Mouse (Mus musculus) liver, postnatal 0 days (tissue): Measurements from ENCODE around the gene P2ry6. TPM values are rescaled to one million over a fixed set of nuclear protein-coding genes. Genes with fewer than 3 reads are reported as not detected.
A peak's percentile ranks its signal among the peaks of the same experiment; 100 is the strongest.

Source experiments
- ATAC-seq: fragments of 200-750 bp; cut with Nextera tagmentation; 2 replicates; pipeline ENCODE4 v1.8.0; 2017; ENCODE audit warnings: mild to moderate bottlenecking, moderate library complexity
- DNase-seq: peaks from one replicate; pipeline ENCODE4 v3.0.0-alpha.2; 2016
- H3K27ac ChIP-seq: fragments of 300-500 bp; sonication (generic); 2 replicates; pipeline ENCODE4 v1.5.1; 2014; ENCODE audit warnings: antibody characterized with exemption, moderate library complexity, mild to moderate bottlenecking, low read depth
- H3K27me3 ChIP-seq: fragments of 300-500 bp; sonication (generic); 2 replicates; pipeline ENCODE4 v1.6.1; 2014; ENCODE audit warnings: low read length, control low read depth, mixed read lengths; ENCODE audit not compliant: insufficient read depth
- H3K36me3 ChIP-seq: fragments of 300-500 bp; sonication (generic); replicated peaks from 2 replicates; pipeline ENCODE4 v1.6.1; 2014; ENCODE audit warnings: mild to moderate bottlenecking, control low read depth, low read length, moderate library complexity, mixed read lengths; ENCODE audit not compliant: insufficient read depth
- H3K4me1 ChIP-seq: fragments of 300-500 bp; sonication (generic); 2 replicates; pipeline ENCODE4 v1.6.1; 2014; ENCODE audit warnings: antibody characterized with exemption, mild to moderate bottlenecking, control low read depth; ENCODE audit not compliant: insufficient read depth
- H3K4me2 ChIP-seq: fragments of 300-500 bp; sonication (generic); 2 replicates; pipeline ENCODE4 v1.6.1; 2014; ENCODE audit warnings: low read depth, mild to moderate bottlenecking, low read length, moderate library complexity, mixed read lengths
- H3K4me3 ChIP-seq: fragments of 300-500 bp; sonication (generic); 2 replicates; pipeline ENCODE4 v1.5.1; 2014; ENCODE audit warnings: low read depth, low read length
- H3K9ac ChIP-seq: fragments of 300-500 bp; sonication (generic); replicated peaks from 2 replicates; pipeline ENCODE4 v1.6.1; 2014; ENCODE audit warnings: mild to moderate bottlenecking, moderate library complexity
- H3K9me3 ChIP-seq: fragments of 300-500 bp; sonication (generic); 2 replicates; pipeline ENCODE4 v1.6.1; 2016; ENCODE audit warnings: mild to moderate bottlenecking, control low read depth, low read length, mixed read lengths
- CTCF ChIP-seq: sonication (generic); IDR thresholded peaks from 2 replicates; pipeline ENCODE4 v1.5.1; 2016; ENCODE audit warnings: antibody characterized with exemption, low read depth
- EP300 ChIP-seq: IDR thresholded peaks from 2 replicates; pipeline ENCODE4 v1.6.1; 2016; ENCODE audit warnings: antibody characterized with exemption, low read depth, mild to moderate bottlenecking
- WGBS: fragments of 180-500 bp; shearing (Covaris S2); extraction: QIAGEN DNeasy Blood & Tissue Kit; methylation state at CpG from one replicate; pipeline ENCODE4 v1.1.7; 2014; ENCODE audit not compliant: insufficient replicate concordance; 5-methylcytosine and 5-hydroxymethylcytosine counted together
- polyA plus RNA-seq: library from polyadenylated mRNA; unstranded; fragments of >200 nt; fragmentation: Nextera tagmentation; extraction: Ambion mirVana; gene quantifications from 2 replicates; pipeline ENCODE4 v1.2.1, GENCODE M21; 2015

Gene P2ry6
- polyA plus RNA-seq, 1 experiment from 2014 or later: 5.3 TPM

- WGBS: 60% methylated on average over 7 of the region's 7 CpGs
- DNase-seq: no peak
- H3K27ac ChIP-seq: peak overlapping the region; percentile 41
These were observed 21.8 kb downstream of the P2ry6 start for GRCm38 (mm10) chr7:100952686-100953085.

GRCm38 (mm10) chr7:100951903-100952302, 22.5 kb downstream of the P2ry6 start:
- no peak overlapping the region for H3K4me3 ChIP-seq
- no peak overlapping the region for H3K4me2 ChIP-seq
- TF ChIP-seq EP300 (no peak), CTCF (no peak)
- H3K4me1 ChIP-seq: peaks cover 21% of the 10 kb centered on the region
- DNase-seq: no peak
- H3K9ac ChIP-seq: no peak overlapping the region
- WGBS: 35% methylated on average over 2 of the region's 2 CpGs
- peak; percentile 20; the same call in 1 of the 2 replicates for ATAC-seq
- H3K9me3 ChIP-seq: no peaks in the 10 kb centered on the region
- peak overlapping the region; percentile 41 for H3K27ac ChIP-seq
- no peaks in the 10 kb centered on the region for H3K36me3 ChIP-seq
- no peaks in the 10 kb centered on the region for H3K27me3 ChIP-seq

More at GRCm38 (mm10) chr7:100952686-100953085, 21.8 kb downstream of the P2ry6 start:
- no peak for ATAC-seq
- H3K9me3 ChIP-seq: no peaks in the 10 kb centered on the region
- H3K4me3 ChIP-seq: no peak overlapping the region
- H3K4me1 ChIP-seq: peaks cover 21% of the 10 kb centered on the region
- H3K4me2 ChIP-seq: no peak overlapping the region
- TF ChIP-seq CTCF: no peak
- no peak for TF ChIP-seq EP300
- no peaks in the 10 kb centered on the region for H3K36me3 ChIP-seq
- no peaks in the 10 kb centered on the region for H3K27me3 ChIP-seq
- H3K9ac ChIP-seq: peak overlapping the region; percentile 11; the same call in 1 of the 2 replicates

- DNase-seq: peak; percentile 50
- no peak for TF ChIP-seq CTCF
- TF ChIP-seq EP300: no peak
- no peaks in the 10 kb centered on the region for H3K36me3 ChIP-seq
These were observed 23.9 kb downstream of the P2ry6 start for GRCm38 (mm10) chr7:100950481-100951010.

GRCm38 (mm10) chr7:100950031-100950430, 24.4 kb downstream of the P2ry6 start:
- peaks cover 18% of the 10 kb centered on the region for H3K4me1 ChIP-seq
- no peaks in the 10 kb centered on the region for H3K9me3 ChIP-seq
- TF ChIP-seq EP300: no peak
- TF ChIP-seq CTCF: no peak
- DNase-seq: no peak
- no peak overlapping the region for H3K9ac ChIP-seq
- no peak overlapping the region for H3K4me2 ChIP-seq
- peak; percentile 18 for ATAC-seq
- 31% methylated on average over 5 of the region's 5 CpGs for WGBS
- H3K27ac ChIP-seq: peak overlapping the region; percentile 70
- no peak overlapping the region for H3K4me3 ChIP-seq
- no peaks in the 10 kb centered on the region for H3K27me3 ChIP-seq
- H3K36me3 ChIP-seq: no peaks in the 10 kb centered on the region

More at GRCm38 (mm10) chr7:100950481-100951010, 23.9 kb downstream of the P2ry6 start:
- H3K4me1 ChIP-seq: peaks cover 18% of the 10 kb centered on the region
- no peak overlapping the region for H3K9ac ChIP-seq
- 29% methylated on average over 12 of the region's 12 CpGs for WGBS
- no peaks in the 10 kb centered on the region for H3K9me3 ChIP-seq
- H3K4me3 ChIP-seq: no peak overlapping the region
- H3K27me3 ChIP-seq: no peaks in the 10 kb centered on the region
- no peak overlapping the region for H3K4me2 ChIP-seq
- ATAC-seq: peak; percentile 76
- peak overlapping the region; percentile 70 for H3K27ac ChIP-seq

- H3K4me2 ChIP-seq: no peak overlapping the region
- no peaks in the 10 kb centered on the region for H3K36me3 ChIP-seq
- no peaks in the 10 kb centered on the region for H3K27me3 ChIP-seq
- no peaks in the 10 kb centered on the region for H3K9me3 ChIP-seq
- no peak overlapping the region for H3K4me3 ChIP-seq
- no peak for DNase-seq
- peaks cover 4% of the 10 kb centered on the region; the same call in 1 of the 2 replicates for H3K4me1 ChIP-seq
- 79% methylated on average over 5 of the region's 5 CpGs for WGBS
- no peak for TF ChIP-seq CTCF
- TF ChIP-seq EP300: no peak
- ATAC-seq: no peak
- no peak overlapping the region for H3K9ac ChIP-seq
- no peak overlapping the region for H3K27ac ChIP-seq
These were observed 29.7 kb downstream of the P2ry6 start for GRCm38 (mm10) chr7:100944738-100945137.

- Histone ChIP-seq H3K36me3 (no peaks in the 10 kb centered on the region), H3K9me3 (no peaks in the 10 kb centered on the region), H3K27me3 (no peaks in the 10 kb centered on the region), H3K4me3 (no peak overlapping the region), H3K27ac (peak overlapping the region; percentile 18; the same call in 1 of the 2 replicates), H3K9ac (no peak overlapping the region), H3K4me1 (peaks cover 4% of the 10 kb centered on the region; the same call in 1 of the 2 replicates), H3K4me2 (no peak overlapping the region)
- no peak for DNase-seq
- 50% methylated on average over 2 of the region's 2 CpGs for WGBS
- ATAC-seq: 0 out of 2 replicates have a peak, but pooled peaks have one; percentile 6
- TF ChIP-seq EP300 (no peak), CTCF (no peak)
These were observed 30.1 kb downstream of the P2ry6 start for GRCm38 (mm10) chr7:100944306-100944705.
